Mouse (Mus musculus) heart, embryonic 15.5 days (tissue): ENCODE results near the gene Fkbp2. TPM values are rescaled to one million over a fixed set of nuclear protein-coding genes. Genes with fewer than 3 reads are reported as not detected.

ENCODE experiments used
- ATAC-seq: fragments of 200-750 bp; cut with Nextera tagmentation; replicated peaks from 2 replicates; pipeline ENCODE4 v1.8.0; 2017; ENCODE audit warnings: low read depth, moderate TSS enrichment; ENCODE audit not compliant: insufficient number of reproducible peaks, insufficient read depth, low FRiP score
- H3K27ac ChIP-seq: fragments of 300-500 bp; sonication (generic); 2 replicates; pipeline ENCODE4 v1.5.1; 2015; ENCODE audit warnings: mild to moderate bottlenecking, inconsistent platforms
- H3K27me3 ChIP-seq: fragments of 300-500 bp; sonication (generic); 2 replicates; pipeline ENCODE4 v1.6.1; 2015; ENCODE audit warnings: inconsistent platforms
- H3K36me3 ChIP-seq: fragments of 300-500 bp; sonication (generic); 2 replicates; pipeline ENCODE4 v1.6.1; 2015; ENCODE audit warnings: mild to moderate bottlenecking, inconsistent platforms
- H3K4me1 ChIP-seq: fragments of 300-500 bp; sonication (generic); replicated peaks from 2 replicates; pipeline ENCODE4 v1.6.1; 2015; ENCODE audit warnings: inconsistent platforms
- H3K4me2 ChIP-seq: fragments of 300-500 bp; sonication (generic); 2 replicates; pipeline ENCODE4 v1.6.1; 2015; ENCODE audit warnings: inconsistent platforms, mild to moderate bottlenecking, moderate library complexity
- H3K4me3 ChIP-seq: fragments of 300-500 bp; sonication (generic); 2 replicates; pipeline ENCODE4 v1.5.1; 2015; ENCODE audit warnings: mild to moderate bottlenecking, inconsistent platforms
- H3K9ac ChIP-seq: fragments of 300-500 bp; sonication (generic); 2 replicates; pipeline ENCODE4 v1.6.1; 2015; ENCODE audit warnings: mild to moderate bottlenecking, inconsistent platforms
- H3K9me3 ChIP-seq: fragments of 300-500 bp; sonication (generic); replicated peaks from 2 replicates; pipeline ENCODE4 v1.6.1; 2016; ENCODE audit warnings: inconsistent platforms
- WGBS: fragments of 180-500 bp; shearing (Covaris S2); methylation state at CpG from one replicate; pipeline ENCODE4 v1.1.7; 2015; ENCODE audit warnings: mixed read lengths; 5-methylcytosine and 5-hydroxymethylcytosine counted together
- polyA plus RNA-seq: library from polyadenylated mRNA; unstranded; fragments of >200 nt; fragmentation: Nextera tagmentation; extraction: Ambion mirVana; gene quantifications from 2 replicates; pipeline ENCODE4 v1.2.1, GENCODE M21; 2015

Fkbp2 gene
- polyA plus RNA-seq, 1 experiment from 2014 or later = 77.0 TPM

GRCm38 (mm10) chr19:6948186-6948585 lies 32.1 kb downstream of the Fkbp2 start:
- no peaks in the 10 kb centered on the region for H3K27me3 ChIP-seq
- no peak overlapping the region for H3K4me2 ChIP-seq
- no peak for ATAC-seq
- no peak overlapping the region for H3K4me3 ChIP-seq
- peaks cover 25% of the 10 kb centered on the region for H3K4me1 ChIP-seq
- 77% methylated on average over 4 of the region's 4 CpGs for WGBS
- no peak overlapping the region for H3K9ac ChIP-seq
- H3K36me3 ChIP-seq = 0 out of 2 replicates have a peak, but pooled peaks cover 14% of the 10 kb centered on the region
- H3K9me3 ChIP-seq = no peaks in the 10 kb centered on the region
- no peak overlapping the region for H3K27ac ChIP-seq

DNA sequence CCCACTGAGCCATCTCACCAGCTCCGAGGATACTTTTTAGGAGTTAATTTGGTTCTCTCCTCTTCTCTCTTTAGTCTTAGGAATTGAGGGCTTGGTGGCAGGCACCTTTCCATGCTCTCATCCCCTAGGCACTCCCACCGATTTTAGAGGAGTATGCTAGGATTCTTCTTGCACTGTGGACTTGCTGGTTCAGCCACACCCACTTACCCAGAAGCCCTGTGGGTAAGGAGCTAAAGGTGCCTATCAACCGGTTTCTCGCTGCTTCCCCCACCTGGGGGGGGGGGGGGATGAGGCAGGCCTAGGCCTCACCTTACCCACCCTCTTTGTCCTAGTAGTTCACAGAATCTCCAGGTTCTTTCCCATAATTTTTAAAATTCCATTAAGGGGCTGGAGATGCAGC lies 32.6 kb downstream of the Fkbp2 start:
- H3K27me3 ChIP-seq = no peaks in the 10 kb centered on the region
- no peak overlapping the region for H3K27ac ChIP-seq
- no peak for ATAC-seq
- WGBS = 65% methylated on average over 4 of the region's 4 CpGs
- no peaks in the 10 kb centered on the region for H3K9me3 ChIP-seq
- no peak overlapping the region for H3K4me2 ChIP-seq
- peaks cover 25% of the 10 kb centered on the region for H3K4me1 ChIP-seq
- H3K9ac ChIP-seq = no peak overlapping the region
- 0 out of 2 replicates have a peak, but pooled peaks cover 14% of the 10 kb centered on the region for H3K36me3 ChIP-seq
- no peak overlapping the region for H3K4me3 ChIP-seq

DNA sequence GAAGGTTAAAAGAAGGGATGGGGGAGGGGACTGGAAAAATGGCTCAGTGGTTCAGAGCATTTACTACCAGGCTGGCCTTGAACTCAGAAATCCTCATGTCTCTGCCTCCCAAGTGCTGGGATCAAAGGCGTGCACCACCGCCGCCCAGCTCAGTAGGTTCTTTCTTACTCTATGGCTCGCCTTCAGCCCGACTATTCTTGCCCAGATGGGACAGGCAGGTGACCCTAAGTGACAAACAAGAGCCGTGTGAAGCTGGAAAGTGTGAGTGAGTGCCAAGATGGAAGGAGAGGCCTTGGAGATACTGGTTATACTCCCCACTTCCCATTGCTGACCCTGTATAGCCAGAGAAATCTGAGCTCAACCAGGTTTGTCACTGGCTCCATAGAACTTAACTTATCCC lies 36.6 kb downstream of the Fkbp2 start:
- no peaks in the 10 kb centered on the region for H3K27me3 ChIP-seq
- H3K4me3 ChIP-seq = no peak overlapping the region
- H3K9ac ChIP-seq = no peak overlapping the region
- 92% methylated on average over 6 of the region's 6 CpGs for WGBS
- H3K4me2 ChIP-seq = no peak overlapping the region
- H3K9me3 ChIP-seq = no peaks in the 10 kb centered on the region
- 0 out of 2 replicates have a peak, but pooled peaks cover 14% of the 10 kb centered on the region for H3K36me3 ChIP-seq
- H3K27ac ChIP-seq = no peak overlapping the region
- no peak for ATAC-seq
- H3K4me1 ChIP-seq = peaks cover 28% of the 10 kb centered on the region

DNA sequence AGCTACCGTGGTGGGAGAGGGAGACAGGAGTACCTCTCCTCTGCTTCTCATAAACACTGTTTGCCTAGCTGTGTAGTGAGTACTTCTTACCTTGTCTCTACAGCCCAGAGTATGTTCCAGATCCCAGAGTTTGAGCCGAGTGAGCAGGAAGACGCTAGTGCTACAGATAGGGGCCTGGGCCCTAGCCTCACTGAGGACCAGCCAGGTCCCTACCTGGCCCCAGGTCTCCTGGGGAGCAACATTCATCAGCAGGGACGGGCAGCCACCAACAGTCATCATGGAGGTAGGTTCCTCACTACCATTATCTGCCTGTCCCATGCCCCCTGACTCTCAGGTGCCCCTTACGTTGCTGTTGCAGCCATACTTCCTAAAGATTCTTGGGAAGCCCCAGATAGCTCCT lies 37.5 kb downstream of the Fkbp2 start:
- Histone ChIP-seq H3K4me1 (peaks cover 28% of the 10 kb centered on the region), H3K27ac (peak overlapping the region; percentile 95), H3K36me3 (0 out of 2 replicates have a peak, but pooled peaks cover 14% of the 10 kb centered on the region), H3K27me3 (no peaks in the 10 kb centered on the region), H3K4me3 (peak overlapping the region; percentile 87), H3K9ac (peak overlapping the region; percentile 95), H3K9me3 (no peaks in the 10 kb centered on the region), H3K4me2 (peak overlapping the region; percentile 99)
- no peak for ATAC-seq
- 23% methylated on average over 5 of the region's 5 CpGs for WGBS

DNA sequence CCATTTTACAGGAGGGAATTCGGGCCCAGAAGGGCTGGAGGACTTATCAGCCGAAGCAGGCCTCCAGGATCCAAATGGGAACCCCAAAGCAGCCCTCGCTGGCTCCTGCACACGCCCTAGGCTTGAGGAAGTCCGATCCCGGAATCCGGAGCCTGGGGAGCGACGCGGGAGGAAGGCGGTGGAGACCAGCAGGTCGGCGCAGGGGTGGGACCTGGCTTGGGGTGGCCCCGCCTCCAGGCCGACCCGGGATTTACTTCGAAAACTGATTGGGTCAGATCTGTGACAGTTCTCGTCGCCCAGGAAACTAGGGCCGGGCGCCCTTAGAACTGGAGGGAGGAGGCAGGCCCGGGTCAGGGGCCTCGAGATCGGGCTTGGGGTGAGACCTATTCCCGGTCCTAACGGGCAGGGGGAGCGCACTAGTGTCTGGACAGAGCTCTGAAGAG lies 38.0 kb downstream of the Fkbp2 start, which contains the start of gene Gpr137:
Gene Gpr137 (minus strand): TSS at position 232 of the 443 bp plus-strand sequence.
- peak; percentile 90 for ATAC-seq
- H3K4me2 ChIP-seq = peak within 1 kb of the TSS; percentile 99
- 0 out of 2 replicates have a peak, but pooled peaks cover 14% of the 10 kb centered on the region for H3K36me3 ChIP-seq
- H3K9ac ChIP-seq = peak within 1 kb of the TSS; percentile 95
- H3K27me3 ChIP-seq = no peaks in the 10 kb centered on the region
- H3K9me3 ChIP-seq = no peaks in the 10 kb centered on the region
- peak within 1 kb of the TSS; percentile 95 for H3K27ac ChIP-seq
- peaks cover 28% of the 10 kb centered on the region for H3K4me1 ChIP-seq
- WGBS = under 1% methylated on average over 27 of the region's 27 CpGs
- H3K4me3 ChIP-seq = peak within 1 kb of the TSS; percentile 87

DNA sequence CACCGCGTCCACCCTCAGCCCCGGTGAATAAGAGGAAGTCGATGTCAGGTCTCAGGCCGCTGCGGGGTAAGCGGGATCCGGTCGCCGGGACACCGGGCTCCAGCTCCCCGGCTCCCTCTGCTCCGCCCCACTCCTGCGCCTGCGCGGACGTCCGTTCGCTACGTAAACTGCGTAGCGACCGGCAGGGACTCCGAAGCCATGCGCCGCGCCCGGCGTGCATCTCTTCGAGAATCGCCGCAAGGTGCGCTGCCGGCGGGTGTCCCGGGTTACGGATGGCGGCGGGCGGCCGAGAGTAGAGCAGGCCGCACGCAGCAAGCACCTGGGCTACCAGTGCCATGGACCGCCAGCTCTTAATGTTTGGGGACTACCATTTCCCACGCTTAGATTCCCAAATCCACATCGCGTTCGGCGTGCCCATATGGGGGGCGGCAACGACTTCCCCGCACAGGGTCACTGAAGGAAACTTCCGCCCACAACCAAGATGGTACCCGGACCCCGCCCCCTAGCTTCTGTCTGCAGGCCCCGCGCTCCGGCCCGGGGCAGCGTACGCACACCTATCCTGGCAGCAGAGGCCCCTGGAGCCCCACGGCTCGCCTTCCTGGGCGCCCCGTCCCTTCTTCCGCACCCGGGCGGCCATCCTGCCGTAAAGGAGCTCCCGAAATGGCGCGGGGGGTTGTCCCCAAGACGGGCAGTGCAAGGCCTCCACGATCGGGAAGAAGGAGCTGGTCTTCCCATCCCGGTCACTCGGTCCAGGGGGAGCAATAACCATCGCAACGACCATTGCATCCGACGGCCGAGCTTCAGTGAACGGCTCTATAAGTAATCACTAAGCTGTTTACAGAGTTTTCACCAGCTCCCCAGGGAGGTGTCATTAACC lies 38.7 kb downstream of the Fkbp2 start, which contains the start of gene Bad:
Gene Bad (plus strand): TSS at position 490 of the 877 bp plus-strand sequence.
- peak within 1 kb of the TSS; percentile 95 for H3K27ac ChIP-seq
- WGBS = under 1% methylated on average over 83 of the region's 83 CpGs
- ATAC-seq = peak; percentile 85

DNA sequence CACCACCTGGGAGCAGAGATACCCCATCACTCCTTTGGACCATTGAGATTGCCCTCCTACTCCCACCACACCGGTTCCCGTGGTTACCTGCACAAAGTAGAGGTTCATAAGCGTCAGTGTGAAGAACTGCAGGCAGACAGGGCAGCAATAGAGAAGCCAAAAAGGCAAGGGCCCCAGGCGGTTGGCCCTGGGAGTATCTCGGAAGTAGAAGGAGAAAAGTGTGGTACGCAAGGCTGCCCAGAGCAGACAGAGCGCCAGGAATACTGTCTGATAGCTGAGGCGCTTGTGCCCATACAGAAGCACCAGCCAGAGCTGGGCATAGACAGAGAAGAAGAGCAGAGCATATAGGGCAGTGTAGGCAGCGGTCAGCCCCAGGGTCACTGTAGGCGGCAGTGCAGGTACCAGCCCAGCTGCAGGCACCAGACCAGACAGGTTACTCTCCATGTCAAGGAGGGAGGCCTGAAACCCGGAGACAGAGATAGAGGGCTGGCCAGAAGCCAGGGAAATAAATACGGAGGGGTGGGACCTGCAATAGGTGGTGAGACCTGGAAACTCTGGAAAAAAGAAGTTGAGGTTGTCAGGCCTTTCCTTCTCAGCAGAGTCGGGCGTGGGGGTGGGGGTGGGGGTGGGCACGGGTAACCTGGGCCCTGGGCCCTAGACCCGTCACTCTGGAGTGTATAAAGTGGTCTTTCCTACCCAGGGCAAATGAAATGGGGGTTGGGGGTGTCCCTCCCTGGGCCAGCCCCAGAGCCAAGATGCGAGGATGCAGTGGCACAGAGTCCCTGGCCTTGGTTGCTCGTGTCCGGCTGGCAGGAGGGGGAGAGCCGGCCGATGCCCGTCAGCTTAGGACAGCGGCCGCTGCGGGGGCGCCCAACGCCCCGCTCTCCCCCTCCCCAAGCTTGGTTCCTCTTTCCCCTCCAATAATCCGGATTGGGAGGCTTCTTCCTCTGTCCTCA lies 39.6 kb downstream of the Fkbp2 start:
- Histone ChIP-seq H3K4me2 (peak overlapping the region; percentile 99), H3K4me1 (peaks cover 28% of the 10 kb centered on the region), H3K9me3 (no peaks in the 10 kb centered on the region), H3K9ac (peak overlapping the region; percentile 95), H3K36me3 (0 out of 2 replicates have a peak, but pooled peaks cover 4% of the 10 kb centered on the region), H3K4me3 (peak overlapping the region; percentile 87), H3K27me3 (peaks cover 7% of the 10 kb centered on the region), H3K27ac (peak overlapping the region; percentile 67)
- 0 out of 2 replicates have a peak, but pooled peaks have one; percentile 0 for ATAC-seq
- 18% methylated on average over 29 of the region's 29 CpGs for WGBS

More for the DNA sequence above, 38.7 kb downstream of the Fkbp2 start, which contains the start of gene Bad:
- Histone ChIP-seq H3K9ac (peak within 1 kb of the TSS; percentile 95), H3K27me3 (no peaks in the 10 kb centered on the region), H3K36me3 (0 out of 2 replicates have a peak, but pooled peaks cover 13% of the 10 kb centered on the region), H3K4me3 (peak within 1 kb of the TSS; percentile 87), H3K9me3 (no peaks in the 10 kb centered on the region), H3K4me1 (peaks cover 28% of the 10 kb centered on the region), H3K4me2 (peak within 1 kb of the TSS; percentile 99)

DNA sequence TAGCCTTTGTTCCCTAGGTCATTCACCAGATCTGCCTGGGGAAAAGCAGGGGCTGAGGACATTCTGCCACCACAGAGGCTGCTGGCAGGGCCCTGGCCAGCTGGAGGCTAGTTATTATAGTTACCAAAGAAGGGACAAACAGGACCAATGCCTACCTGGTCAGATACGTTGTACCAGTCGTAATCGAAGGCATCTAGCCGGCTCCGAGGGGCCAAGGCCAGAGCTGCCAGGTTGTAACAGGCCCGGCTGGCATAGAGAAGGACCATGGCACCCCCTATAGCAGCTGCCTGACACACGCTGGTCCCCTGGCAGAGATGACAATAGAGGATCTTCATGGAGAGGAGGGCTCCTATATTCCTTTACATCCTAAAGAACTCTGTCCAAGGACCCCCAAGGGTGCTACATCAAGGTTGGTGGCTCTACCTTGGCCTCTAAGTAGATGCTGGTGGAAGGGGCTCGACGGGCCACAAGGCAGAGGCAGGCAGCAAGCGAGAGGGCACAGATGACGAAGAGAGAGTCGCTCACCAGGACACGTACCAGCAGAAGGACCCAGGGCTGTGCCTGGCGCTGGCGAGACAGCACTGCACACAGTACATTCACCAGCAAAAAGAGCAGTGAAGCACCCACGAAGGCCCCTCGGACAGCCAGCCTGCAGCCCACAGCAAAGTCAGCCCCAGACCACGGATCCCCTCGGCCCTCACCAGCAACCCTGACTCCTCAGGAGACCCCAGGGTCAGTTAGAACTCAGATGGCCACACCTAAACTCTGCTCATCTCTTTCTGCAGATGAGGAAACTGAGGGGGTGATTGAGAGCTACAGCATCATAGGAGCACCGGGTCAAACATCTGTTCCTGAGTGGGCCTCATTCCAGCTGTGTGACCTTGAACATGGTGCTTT lies 40.9 kb downstream of the Fkbp2 start:
- H3K9me3 ChIP-seq = no peaks in the 10 kb centered on the region
- peaks cover 30% of the 10 kb centered on the region for H3K4me1 ChIP-seq
- H3K4me2 ChIP-seq = no peak overlapping the region
- no peak overlapping the region for H3K9ac ChIP-seq
- WGBS = 88% methylated on average over 20 of the region's 20 CpGs
- H3K36me3 ChIP-seq = no peaks in the 10 kb centered on the region
- no peak overlapping the region for H3K4me3 ChIP-seq
- no peak overlapping the region for H3K27ac ChIP-seq
- ATAC-seq = no peak
- peaks cover 20% of the 10 kb centered on the region for H3K27me3 ChIP-seq

GRCm38 (mm10) chr19:6937541-6938465 lies 42.5 kb downstream of the Fkbp2 start:
- H3K4me3 ChIP-seq = no peak overlapping the region
- H3K27me3 ChIP-seq = peaks cover 36% of the 10 kb centered on the region
- no peak for ATAC-seq
- H3K9me3 ChIP-seq = no peaks in the 10 kb centered on the region
- H3K27ac ChIP-seq = no peak overlapping the region
- 80% methylated on average over 16 of the region's 16 CpGs for WGBS
- no peaks in the 10 kb centered on the region for H3K36me3 ChIP-seq
- no peak overlapping the region for H3K4me2 ChIP-seq
- no peak overlapping the region for H3K9ac ChIP-seq
- peaks cover 32% of the 10 kb centered on the region for H3K4me1 ChIP-seq
